Mouse (Mus musculus) ES-Bruce4 (cell line): Measurements from ENCODE around the gene Bub3.

ENCODE experiments used
- CTCF ChIP-seq: IDR thresholded peaks from one replicate; pipeline ENCODE4 v1.8.1; 2011; ENCODE audit warnings: low read depth, low read length
- POLR2A ChIP-seq: IDR thresholded peaks from one replicate; pipeline ENCODE4 v1.8.1; 2011; ENCODE audit warnings: low read length; ENCODE audit not compliant: insufficient read depth

GRCm38 (mm10) chr7:131557751-131558150, 2.3 kb upstream of the Bub3 start:
- TF ChIP-seq CTCF (no peak), POLR2A (no peak)
